Mouse (Mus musculus): ENCODE measurements at regions not wholly inside any gene's neighbourhood (a gene's known extent, or its start where the extent isn't known, plus 50 kb on each side); places are given as distances from the start of the nearest gene placed in this dataset.

GRCm38 (mm10) chr5:76413886-76414285, 50.3 kb upstream of the Nmu start:
- peak; percentile 32 for DNase-seq (ENCODE audit: extremely low read depth, low read depth, low spot score)
- TF ChIP-seq CTCF (IDR thresholded peaks at IDR 0.05; ENCODE audit: low read depth, low read length) (peak; percentile 48; the same call in 1 of the 2 replicates), POLR2A (IDR thresholded peaks at IDR 0.05; ENCODE audit: extremely low read depth, insufficient read depth, low read length) (no peak)
- no peaks in the 10 kb centered on the region for H3K36me3 ChIP-seq (ENCODE audit: control insufficient read depth, insufficient read depth, low read length)

DNA sequence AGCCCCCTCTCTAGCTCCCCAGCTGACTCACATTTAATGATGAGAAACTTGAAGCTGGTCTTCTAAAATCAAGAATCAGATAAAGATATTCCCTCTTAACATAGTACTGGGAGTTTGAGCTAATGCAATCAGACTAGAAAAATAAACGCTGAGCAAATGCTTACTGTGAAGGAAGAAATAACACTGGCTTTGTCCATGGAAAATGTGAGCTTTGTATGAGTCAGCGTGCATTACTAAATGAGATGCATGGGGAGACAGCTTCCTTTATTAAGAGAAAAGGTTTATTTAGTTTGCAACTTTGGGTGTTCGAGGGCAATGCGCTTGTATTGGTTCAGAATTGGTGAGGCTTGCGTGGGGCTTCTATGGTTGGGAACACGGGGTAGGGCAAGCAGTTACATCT, 52.7 kb upstream of the Nmu start:
- no peaks in the 10 kb centered on the region; the same call in 1 of the 2 replicates for H3K27me3 ChIP-seq (ENCODE audit: control insufficient read depth, insufficient read depth, low read length)
- no peak for TF ChIP-seq CTCF (IDR thresholded peaks at IDR 0.05; ENCODE audit: low read depth, low read length)
- TF ChIP-seq POLR2A (IDR thresholded peaks at IDR 0.05; ENCODE audit: extremely low read depth, insufficient read depth, low read length), result no peak
- no peaks in the 10 kb centered on the region for H3K36me3 ChIP-seq (ENCODE audit: control insufficient read depth, insufficient read depth, low read length)
- 79% methylated on average over 6 of the region's 6 CpGs for WGBS
- H3K9ac ChIP-seq (ENCODE audit: low read depth, low read length), result no peak overlapping the region
- H3K27ac ChIP-seq (replicated peaks; ENCODE audit: insufficient read depth, low read depth, low read length), result no peak overlapping the region
- H3K4me3 ChIP-seq (ENCODE audit: insufficient read depth, low read depth, low read length), result no peak overlapping the region
- H3K79me2 ChIP-seq (ENCODE audit: control insufficient read depth, insufficient read depth, low read length), result no peaks in the 10 kb centered on the region
- H3K4me1 ChIP-seq (ENCODE audit: control insufficient read depth, insufficient read depth, low read length), result no peaks in the 10 kb centered on the region
- no peak for DNase-seq (ENCODE audit: extremely low read depth, low read depth, low spot score)

More at GRCm38 (mm10) chr5:76413886-76414285, 50.3 kb upstream of the Nmu start:
- Histone ChIP-seq H3K9ac (ENCODE audit: low read depth, low read length) (no peak overlapping the region), H3K4me1 (ENCODE audit: control insufficient read depth, insufficient read depth, low read length) (no peaks in the 10 kb centered on the region), H3K4me3 (ENCODE audit: insufficient read depth, low read depth, low read length) (no peak overlapping the region), H3K79me2 (ENCODE audit: control insufficient read depth, insufficient read depth, low read length) (no peaks in the 10 kb centered on the region), H3K27ac (replicated peaks; ENCODE audit: insufficient read depth, low read depth, low read length) (no peak overlapping the region), H3K27me3 (ENCODE audit: control insufficient read depth, insufficient read depth, low read length) (no peaks in the 10 kb centered on the region; the same call in 1 of the 2 replicates)
- WGBS, result 78% methylated on average over 3 of the region's 3 CpGs

DNA sequence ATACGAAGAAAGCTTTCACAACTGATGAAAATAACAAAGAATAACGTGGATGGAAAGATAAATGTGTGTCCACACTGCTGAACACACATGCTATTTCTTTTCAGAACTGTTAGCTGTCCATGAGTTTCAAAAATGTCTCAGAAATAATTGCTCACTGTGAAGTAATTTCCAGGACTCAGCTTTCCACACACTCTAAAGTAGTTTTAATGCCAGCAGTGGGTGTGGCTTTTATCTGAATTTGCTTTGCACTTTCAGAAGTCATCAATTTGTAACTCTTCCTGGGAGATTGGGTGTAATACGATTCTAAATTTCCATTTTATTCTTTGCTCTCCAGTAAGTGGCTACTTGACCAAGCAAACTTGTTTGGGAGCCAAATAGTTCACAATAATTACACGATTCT, 53.5 kb upstream of the Nmu start:
- no peaks in the 10 kb centered on the region for H3K4me1 ChIP-seq (ENCODE audit: control insufficient read depth, insufficient read depth, low read length)
- no peak for TF ChIP-seq CTCF (IDR thresholded peaks at IDR 0.05; ENCODE audit: low read depth, low read length)
- no peak for TF ChIP-seq POLR2A (IDR thresholded peaks at IDR 0.05; ENCODE audit: extremely low read depth, insufficient read depth, low read length)
- H3K36me3 ChIP-seq (ENCODE audit: control insufficient read depth, insufficient read depth, low read length), result no peaks in the 10 kb centered on the region
- 66% methylated on average over 4 of the region's 4 CpGs for WGBS
- no peaks in the 10 kb centered on the region for H3K79me2 ChIP-seq (ENCODE audit: control insufficient read depth, insufficient read depth, low read length)
- H3K4me3 ChIP-seq (ENCODE audit: insufficient read depth, low read depth, low read length), result no peak overlapping the region
- H3K27me3 ChIP-seq (ENCODE audit: control insufficient read depth, insufficient read depth, low read length), result no peaks in the 10 kb centered on the region; the same call in 1 of the 2 replicates
- DNase-seq (ENCODE audit: extremely low read depth, low read depth, low spot score), result no peak
- H3K9ac ChIP-seq (ENCODE audit: low read depth, low read length), result no peak overlapping the region
- no peak overlapping the region for H3K27ac ChIP-seq (replicated peaks; ENCODE audit: insufficient read depth, low read depth, low read length)

GRCm38 (mm10) chr5:76418901-76419823, 55.6 kb upstream of the Nmu start:
- no peaks in the 10 kb centered on the region for H3K27me3 ChIP-seq (ENCODE audit: control insufficient read depth, insufficient read depth, low read length)
- no peak for TF ChIP-seq POLR2A (IDR thresholded peaks at IDR 0.05; ENCODE audit: extremely low read depth, insufficient read depth, low read length)
- TF ChIP-seq CTCF (IDR thresholded peaks at IDR 0.05; ENCODE audit: low read depth, low read length), result no peak

GRCm38 (mm10) chr5:76419841-76420240, 56.3 kb upstream of the Nmu start:
- 85% methylated on average over 1 of the region's 1 CpGs for WGBS
- no peak overlapping the region for H3K9ac ChIP-seq (ENCODE audit: low read depth, low read length)

More at GRCm38 (mm10) chr5:76418901-76419823, 55.6 kb upstream of the Nmu start:
- H3K27ac ChIP-seq (replicated peaks; ENCODE audit: insufficient read depth, low read depth, low read length), result no peak overlapping the region
- H3K9ac ChIP-seq (ENCODE audit: low read depth, low read length), result no peak overlapping the region
- 87% methylated on average over 17 of the region's 17 CpGs for WGBS
- DNase-seq (ENCODE audit: extremely low read depth, low read depth, low spot score), result no peak
- H3K79me2 ChIP-seq (ENCODE audit: control insufficient read depth, insufficient read depth, low read length), result no peaks in the 10 kb centered on the region
- no peak overlapping the region for H3K4me3 ChIP-seq (ENCODE audit: insufficient read depth, low read depth, low read length)
- no peaks in the 10 kb centered on the region for H3K4me1 ChIP-seq (ENCODE audit: control insufficient read depth, insufficient read depth, low read length)
- H3K36me3 ChIP-seq (ENCODE audit: control insufficient read depth, insufficient read depth, low read length), result no peaks in the 10 kb centered on the region

GRCm38 (mm10) chr5:76420606-76421005, 57.0 kb upstream of the Nmu start:
- TF ChIP-seq POLR2A (IDR thresholded peaks at IDR 0.05; ENCODE audit: extremely low read depth, insufficient read depth, low read length) (no peak), CTCF (IDR thresholded peaks at IDR 0.05; ENCODE audit: low read depth, low read length) (no peak)
- Histone ChIP-seq H3K36me3 (ENCODE audit: control insufficient read depth, insufficient read depth, low read length) (no peaks in the 10 kb centered on the region), H3K79me2 (ENCODE audit: control insufficient read depth, insufficient read depth, low read length) (no peaks in the 10 kb centered on the region), H3K9ac (ENCODE audit: low read depth, low read length) (no peak overlapping the region), H3K4me3 (ENCODE audit: insufficient read depth, low read depth, low read length) (no peak overlapping the region), H3K27ac (replicated peaks; ENCODE audit: insufficient read depth, low read depth, low read length) (no peak overlapping the region), H3K4me1 (ENCODE audit: control insufficient read depth, insufficient read depth, low read length) (no peaks in the 10 kb centered on the region), H3K27me3 (ENCODE audit: control insufficient read depth, insufficient read depth, low read length) (no peaks in the 10 kb centered on the region)
- 83% methylated on average over 6 of the region's 6 CpGs for WGBS
- DNase-seq (ENCODE audit: extremely low read depth, low read depth, low spot score), result no peak

More at GRCm38 (mm10) chr5:76419841-76420240, 56.3 kb upstream of the Nmu start:
- Histone ChIP-seq H3K4me3 (ENCODE audit: insufficient read depth, low read depth, low read length) (no peak overlapping the region), H3K79me2 (ENCODE audit: control insufficient read depth, insufficient read depth, low read length) (no peaks in the 10 kb centered on the region), H3K4me1 (ENCODE audit: control insufficient read depth, insufficient read depth, low read length) (no peaks in the 10 kb centered on the region), H3K36me3 (ENCODE audit: control insufficient read depth, insufficient read depth, low read length) (no peaks in the 10 kb centered on the region), H3K27me3 (ENCODE audit: control insufficient read depth, insufficient read depth, low read length) (no peaks in the 10 kb centered on the region), H3K27ac (replicated peaks; ENCODE audit: insufficient read depth, low read depth, low read length) (no peak overlapping the region)
- no peak for DNase-seq (ENCODE audit: extremely low read depth, low read depth, low spot score)
- TF ChIP-seq POLR2A (IDR thresholded peaks at IDR 0.05; ENCODE audit: extremely low read depth, insufficient read depth, low read length) (no peak), CTCF (IDR thresholded peaks at IDR 0.05; ENCODE audit: low read depth, low read length) (no peak)

Measured in liver, adult 2 months (tissue).